Mouse (Mus musculus) lung, postnatal 14 days (tissue): ENCODE results near the gene Frmd4b.

Source experiments
- DNase-seq: peaks from one replicate; pipeline ENCODE4 v3.0.0; 2021

The Frmd4b gene

GRCm38 (mm10) chr6:97309161-97309560, 308.2 kb downstream of the Frmd4b start:
- no peak for DNase-seq

- no peak for DNase-seq
These were observed 308.8 kb downstream of the Frmd4b start for GRCm38 (mm10) chr6:97308562-97308961.

GRCm38 (mm10) chr6:97307231-97307630, 310.1 kb downstream of the Frmd4b start:
- no peak for DNase-seq

- DNase-seq = no peak
These were observed 311.0 kb downstream of the Frmd4b start for GRCm38 (mm10) chr6:97306351-97306750.

- DNase-seq = no peak
These were observed 311.9 kb downstream of the Frmd4b start for GRCm38 (mm10) chr6:97305491-97305890.

GRCm38 (mm10) chr6:97305010-97305409, 312.3 kb downstream of the Frmd4b start:
- no peak for DNase-seq

GRCm38 (mm10) chr6:97303277-97304109, 313.8 kb downstream of the Frmd4b start:
- no peak for DNase-seq

GRCm38 (mm10) chr6:97302303-97302702, 315.0 kb downstream of the Frmd4b start:
- no peak for DNase-seq

GRCm38 (mm10) chr6:97300659-97301058, 316.7 kb downstream of the Frmd4b start:
- no peak for DNase-seq

- DNase-seq = no peak
These were observed 317.2 kb downstream of the Frmd4b start for GRCm38 (mm10) chr6:97300180-97300579.

- no peak for DNase-seq
These were observed 320.2 kb downstream of the Frmd4b start for GRCm38 (mm10) chr6:97297151-97297550.

- no peak for DNase-seq
These were observed 321.3 kb downstream of the Frmd4b start for GRCm38 (mm10) chr6:97295866-97296527.

GRCm38 (mm10) chr6:97295416-97295815, 321.9 kb downstream of the Frmd4b start:
- DNase-seq = no peak

GRCm38 (mm10) chr6:97293667-97294569, 323.4 kb downstream of the Frmd4b start:
- DNase-seq = no peak

- no peak for DNase-seq
These were observed 324.4 kb downstream of the Frmd4b start for GRCm38 (mm10) chr6:97292894-97293293.

GRCm38 (mm10) chr6:97292096-97292495, 325.2 kb downstream of the Frmd4b start:
- no peak for DNase-seq

- DNase-seq = no peak
These were observed 326.0 kb downstream of the Frmd4b start for GRCm38 (mm10) chr6:97291159-97291908.

GRCm38 (mm10) chr6:97290687-97291086, 326.7 kb downstream of the Frmd4b start:
- DNase-seq = no peak

- no peak for DNase-seq
These were observed 327.5 kb downstream of the Frmd4b start for GRCm38 (mm10) chr6:97289838-97290237.

GRCm38 (mm10) chr6:97289316-97289820, 328.0 kb downstream of the Frmd4b start:
- DNase-seq = no peak

GRCm38 (mm10) chr6:97288047-97288855, 329.1 kb downstream of the Frmd4b start:
- DNase-seq = no peak
